Mouse (Mus musculus) heart, embryonic 13.5 days (tissue): Measurements from ENCODE around the gene Fcgr3. TPM values are rescaled to one million over a fixed set of nuclear protein-coding genes. Genes with fewer than 3 reads are reported as not detected.

ENCODE experiments used
- ATAC-seq: fragments of 200-750 bp; cut with Nextera tagmentation; 2 replicates; pipeline ENCODE4 v1.8.0; 2017; ENCODE audit warnings: moderate TSS enrichment; ENCODE audit not compliant: insufficient number of reproducible peaks, low FRiP score, low TSS enrichment; ENCODE audit errors: extremely low read depth
- H3K27ac ChIP-seq: fragments of 300-500 bp; sonication (generic); replicated peaks from 2 replicates; pipeline ENCODE4 v1.5.1; 2015; ENCODE audit warnings: moderate library complexity, mild to moderate bottlenecking, inconsistent platforms
- H3K27me3 ChIP-seq: fragments of 300-500 bp; sonication (generic); replicated peaks from 2 replicates; pipeline ENCODE4 v1.6.1; 2015; ENCODE audit warnings: mild to moderate bottlenecking, inconsistent platforms
- H3K36me3 ChIP-seq: fragments of 300-500 bp; sonication (generic); 2 replicates; pipeline ENCODE4 v1.6.1; 2015; ENCODE audit warnings: mild to moderate bottlenecking, inconsistent platforms
- H3K4me1 ChIP-seq: fragments of 300-500 bp; sonication (generic); 2 replicates; pipeline ENCODE4 v1.6.1; 2015; ENCODE audit warnings: inconsistent platforms
- H3K4me2 ChIP-seq: fragments of 300-500 bp; sonication (generic); 2 replicates; pipeline ENCODE4 v1.6.1; 2015; ENCODE audit warnings: inconsistent platforms, mild to moderate bottlenecking, moderate library complexity
- H3K4me3 ChIP-seq: fragments of 300-500 bp; sonication (generic); 2 replicates; pipeline ENCODE4 v1.5.1; 2015; ENCODE audit warnings: moderate library complexity, mild to moderate bottlenecking, inconsistent platforms
- H3K9ac ChIP-seq: fragments of 300-500 bp; sonication (generic); 2 replicates; pipeline ENCODE4 v1.6.1; 2015; ENCODE audit warnings: inconsistent platforms, mild to moderate bottlenecking, moderate library complexity
- H3K9me3 ChIP-seq: fragments of 300-500 bp; sonication (generic); 2 replicates; pipeline ENCODE4 v1.6.1; 2016; ENCODE audit warnings: inconsistent platforms
- WGBS: fragments of 180-500 bp; shearing (Covaris S2); methylation state at CpG from one replicate; pipeline ENCODE4 v1.1.7; 2015; ENCODE audit warnings: mixed read lengths; 5-methylcytosine and 5-hydroxymethylcytosine counted together
- microRNA-seq: library from miRNA; unstranded; fragments of <30 nt; microRNA quantifications from one replicate; pipeline ENCODE4, GENCODE M21; 2016
- polyA plus RNA-seq: library from polyadenylated mRNA; unstranded; fragments of >200 nt; fragmentation: Nextera tagmentation; extraction: Ambion mirVana; gene quantifications from 2 replicates; pipeline ENCODE4 v1.2.1, GENCODE M21; 2015

Fcgr3 gene
- polyA plus RNA-seq, 1 experiment from 2014 or later, result 9.1 TPM

GRCm38 (mm10) chr1:171005586-171005985, 59.1 kb downstream of the Fcgr3 start:
- H3K27me3 ChIP-seq, result no peaks in the 10 kb centered on the region
- no peak overlapping the region for H3K9ac ChIP-seq
- no peak overlapping the region for H3K4me3 ChIP-seq
- H3K4me1 ChIP-seq, result no peaks in the 10 kb centered on the region
- ATAC-seq, result no peak
- no peak overlapping the region for H3K4me2 ChIP-seq
- no peak overlapping the region for H3K27ac ChIP-seq
- H3K9me3 ChIP-seq, result 0 out of 2 replicates have a peak, but pooled peaks cover 4% of the 10 kb centered on the region
- no peaks in the 10 kb centered on the region for H3K36me3 ChIP-seq

GRCm38 (mm10) chr1:171005081-171005480, 59.7 kb downstream of the Fcgr3 start:
- no peak for ATAC-seq
- 61% methylated on average over 6 of the region's 6 CpGs for WGBS
- Histone ChIP-seq H3K9me3 (0 out of 2 replicates have a peak, but pooled peaks cover 4% of the 10 kb centered on the region), H3K4me2 (no peak overlapping the region), H3K27me3 (no peaks in the 10 kb centered on the region), H3K9ac (no peak overlapping the region), H3K4me1 (no peaks in the 10 kb centered on the region), H3K4me3 (no peak overlapping the region), H3K36me3 (no peaks in the 10 kb centered on the region), H3K27ac (no peak overlapping the region)

Small RNA genes lying within 50 kb of the gene (microRNA-seq; reads per million reads assigned to microRNA genes)
- not detected for gene Gm27552
- gene Gm27844, result not detected
- 10.8 reads per million, percentile 28 among the genes with 10 or more reads in this experiment for gene Mir6546

Other genes with a start within 250 kb of the Fcgr3 start
- gene Atf6, start 197.2 kb downstream of the Fcgr3 start, polyA plus RNA-seq, result 10.1 TPM in 2 replicates
- 0.48 and 0.76 TPM in 2 replicates for gene Gm26620, start 179.9 kb downstream of the Fcgr3 start, polyA plus RNA-seq
- 24.9 and 30.1 TPM in 2 replicates for gene Dusp12, start 179.4 kb downstream of the Fcgr3 start, polyA plus RNA-seq
- 0.11 TPM in 1 of 2 replicates, not detected in the other for gene Fcrlb, start 152.0 kb downstream of the Fcgr3 start, polyA plus RNA-seq
- 0.14 and 0.20 TPM in 2 replicates for gene Fcrla, start 137.4 kb downstream of the Fcgr3 start, polyA plus RNA-seq
- 0.27 and 0.76 TPM in 2 replicates for gene Fcgr2b, start 88.4 kb downstream of the Fcgr3 start, polyA plus RNA-seq
- 0.37 and 0.85 TPM in 2 replicates for gene Fcgr4, start 46.0 kb downstream of the Fcgr3 start, polyA plus RNA-seq
- gene Cfap126, start 49.0 kb upstream of the Fcgr3 start, polyA plus RNA-seq, result 2.8 TPM in 2 replicates
- gene Sdhc, start 85.7 kb upstream of the Fcgr3 start, polyA plus RNA-seq, result 457 and 493 TPM in 2 replicates
- 0.33 and 0.36 TPM in 2 replicates for gene Mpz, start 85.8 kb upstream of the Fcgr3 start, polyA plus RNA-seq
- 38.3 and 39.3 TPM in 2 replicates for gene Pcp4l1, start 131.3 kb upstream of the Fcgr3 start, polyA plus RNA-seq
- 0.25 and 0.36 TPM in 2 replicates for gene Nr1i3, start 149.0 kb upstream of the Fcgr3 start, polyA plus RNA-seq
- 44.8 and 52.5 TPM in 2 replicates for gene Tomm40l, start 157.6 kb upstream of the Fcgr3 start, polyA plus RNA-seq
- gene Apoa2, start 160.1 kb upstream of the Fcgr3 start, polyA plus RNA-seq, result 21.9 and 119 TPM in 2 replicates
- 29.5 and 33.1 TPM in 2 replicates for gene Fcer1g, start 169.4 kb upstream of the Fcgr3 start, polyA plus RNA-seq
- gene Adamts4, start 185.5 kb upstream of the Fcgr3 start, polyA plus RNA-seq, result 3.5 and 3.6 TPM in 2 replicates
- 424 and 495 TPM in 2 replicates for gene Ndufs2, start 186.5 kb upstream of the Fcgr3 start, polyA plus RNA-seq
- gene B4galt3, start 205.4 kb upstream of the Fcgr3 start, polyA plus RNA-seq, result 54.6 and 55.1 TPM in 2 replicates
- gene Ppox, start 216.3 kb upstream of the Fcgr3 start, polyA plus RNA-seq, result 36.1 and 42.1 TPM in 2 replicates
- gene Usp21, start 223.1 kb upstream of the Fcgr3 start, polyA plus RNA-seq, result 48.4 and 52.2 TPM in 2 replicates
- 77.2 and 89.6 TPM in 2 replicates for gene Ufc1, start 230.1 kb upstream of the Fcgr3 start, polyA plus RNA-seq